Mouse (Mus musculus) kidney, embryonic 16.5 days (tissue): ENCODE measurements around the gene Ncoa5. TPM values are rescaled to one million over a fixed set of nuclear protein-coding genes. Genes with fewer than 3 reads are reported as not detected.

Experiments
- ATAC-seq: fragments of 200-750 bp; cut with Nextera tagmentation; 2 replicates; pipeline ENCODE4 v1.8.0; 2017; ENCODE audit warnings: moderate TSS enrichment; ENCODE audit not compliant: low FRiP score, low TSS enrichment
- H3K27ac ChIP-seq: fragments of 300-500 bp; sonication (generic); 2 replicates; pipeline ENCODE4 v1.5.1; 2014; ENCODE audit warnings: low read length
- H3K27me3 ChIP-seq: fragments of 300-500 bp; sonication (generic); 2 replicates; pipeline ENCODE4 v1.6.1; 2014; ENCODE audit warnings: low read length, control low read depth, mixed read lengths; ENCODE audit not compliant: insufficient read depth
- H3K36me3 ChIP-seq: fragments of 300-500 bp; sonication (generic); 2 replicates; pipeline ENCODE4 v1.6.1; 2014; ENCODE audit warnings: low read length, control low read depth, mixed read lengths; ENCODE audit not compliant: insufficient read depth
- H3K4me1 ChIP-seq: fragments of 300-500 bp; sonication (generic); 2 replicates; pipeline ENCODE4 v1.6.1; 2014; ENCODE audit warnings: low read length, control low read depth, mixed read lengths; ENCODE audit not compliant: insufficient read depth
- H3K4me2 ChIP-seq: fragments of 300-500 bp; sonication (generic); replicated peaks from 2 replicates; pipeline ENCODE4 v1.6.1; 2014; ENCODE audit warnings: low read depth, low read length
- H3K4me3 ChIP-seq: fragments of 300-500 bp; sonication (generic); 2 replicates; pipeline ENCODE4 v1.5.1; 2014; ENCODE audit warnings: mild to moderate bottlenecking, low read length
- H3K9ac ChIP-seq: fragments of 300-500 bp; sonication (generic); replicated peaks from 2 replicates; pipeline ENCODE4 v1.6.1; 2014; ENCODE audit warnings: low read length
- H3K9me3 ChIP-seq: fragments of 300-500 bp; sonication (generic); 2 replicates; pipeline ENCODE4 v1.6.1; 2016; ENCODE audit warnings: low read length, control low read depth
- WGBS: fragments of 180-500 bp; shearing (Covaris S2); extraction: QIAGEN DNeasy Blood & Tissue Kit; methylation state at CpG from one replicate; pipeline ENCODE4 v1.1.7; 2014; 5-methylcytosine and 5-hydroxymethylcytosine counted together
- polyA plus RNA-seq: library from polyadenylated mRNA; unstranded; fragments of >200 nt; fragmentation: Nextera tagmentation; extraction: Ambion mirVana; gene quantifications from 2 replicates; pipeline ENCODE4 v1.2.1, GENCODE M21; 2015

Ncoa5 gene
- polyA plus RNA-seq, 1 experiment from 2014 or later, result 69.8 TPM

GRCm38 (mm10) chr2:164985962-164986361, 48.7 kb downstream of the Ncoa5 start:
- ATAC-seq, result no peak
- no peaks in the 10 kb centered on the region for H3K36me3 ChIP-seq
- WGBS, result 79% methylated on average over 6 of the region's 6 CpGs
- no peaks in the 10 kb centered on the region for H3K9me3 ChIP-seq
- no peak overlapping the region for H3K9ac ChIP-seq
- H3K27me3 ChIP-seq, result no peaks in the 10 kb centered on the region
- no peak overlapping the region for H3K4me2 ChIP-seq
- H3K4me1 ChIP-seq, result no peaks in the 10 kb centered on the region
- H3K4me3 ChIP-seq, result no peak overlapping the region
- no peak overlapping the region for H3K27ac ChIP-seq

- Histone ChIP-seq H3K4me1 (no peaks in the 10 kb centered on the region), H3K36me3 (no peaks in the 10 kb centered on the region), H3K4me3 (no peak overlapping the region), H3K9me3 (no peaks in the 10 kb centered on the region), H3K27ac (no peak overlapping the region), H3K27me3 (no peaks in the 10 kb centered on the region), H3K9ac (no peak overlapping the region), H3K4me2 (no peak overlapping the region)
- ATAC-seq, result no peak
- 24% methylated on average over 7 of the region's 7 CpGs for whole genome bisulfite sequencing
These were observed 54.9 kb downstream of the Ncoa5 start for GRCm38 (mm10) chr2:164979749-164980148.

GRCm38 (mm10) chr2:164975611-164976010, 59.1 kb downstream of the Ncoa5 start:
- Histone ChIP-seq H3K27me3 (peaks cover 26% of the 10 kb centered on the region), H3K27ac (no peak overlapping the region), H3K9me3 (no peaks in the 10 kb centered on the region), H3K36me3 (no peaks in the 10 kb centered on the region), H3K9ac (no peak overlapping the region), H3K4me2 (no peak overlapping the region), H3K4me1 (peaks cover 3% of the 10 kb centered on the region; the same call in 1 of the 2 replicates), H3K4me3 (no peak overlapping the region)
- WGBS, result 80% methylated on average over 6 of the region's 6 CpGs
- ATAC-seq, result no peak

GRCm38 (mm10) chr2:164972646-164973045, 62.0 kb downstream of the Ncoa5 start:
- no peak for ATAC-seq
- peaks cover 11% of the 10 kb centered on the region for H3K4me1 ChIP-seq
- no peak overlapping the region for H3K4me3 ChIP-seq
- H3K9me3 ChIP-seq, result no peaks in the 10 kb centered on the region
- H3K27me3 ChIP-seq, result peaks cover 56% of the 10 kb centered on the region
- no peak overlapping the region for H3K27ac ChIP-seq
- no peak overlapping the region for H3K4me2 ChIP-seq
- WGBS, result 63% methylated on average over 5 of the region's 5 CpGs
- H3K36me3 ChIP-seq, result no peaks in the 10 kb centered on the region
- H3K9ac ChIP-seq, result no peak overlapping the region

GRCm38 (mm10) chr2:164970631-164971196, 64.0 kb downstream of the Ncoa5 start:
- H3K27me3 ChIP-seq, result peaks cover 72% of the 10 kb centered on the region
- no peak overlapping the region for H3K9ac ChIP-seq
- H3K4me3 ChIP-seq, result 0 out of 2 replicates have a peak overlapping the region, but pooled peaks have one; percentile 2
- under 1% methylated on average over 42 of the region's 42 CpGs for WGBS
- H3K27ac ChIP-seq, result no peak overlapping the region
- H3K4me2 ChIP-seq, result 0 out of 2 replicates have a peak overlapping the region, but pooled peaks have one; percentile 1
- no peak for ATAC-seq
- H3K9me3 ChIP-seq, result no peaks in the 10 kb centered on the region
- H3K4me1 ChIP-seq, result peaks cover 12% of the 10 kb centered on the region
- no peaks in the 10 kb centered on the region for H3K36me3 ChIP-seq

- Histone ChIP-seq H3K4me3 (no peak overlapping the region), H3K27ac (no peak overlapping the region), H3K36me3 (no peaks in the 10 kb centered on the region), H3K27me3 (peaks cover 72% of the 10 kb centered on the region), H3K4me2 (no peak overlapping the region), H3K4me1 (peaks cover 12% of the 10 kb centered on the region), H3K9me3 (no peaks in the 10 kb centered on the region), H3K9ac (no peak overlapping the region)
- ATAC-seq, result no peak
- WGBS, result 1% methylated on average over 20 of the region's 21 CpGs
These were observed 65.3 kb downstream of the Ncoa5 start for GRCm38 (mm10) chr2:164969348-164969781.

- H3K9me3 ChIP-seq, result no peaks in the 10 kb centered on the region
- peaks cover 72% of the 10 kb centered on the region for H3K27me3 ChIP-seq
- peak overlapping the region; percentile 61 for H3K4me2 ChIP-seq
- under 1% methylated on average over 25 of the region's 29 CpGs for WGBS
- H3K27ac ChIP-seq, result no peak overlapping the region
- peak overlapping the region; percentile 40 for H3K4me3 ChIP-seq
- ATAC-seq, result peak; percentile 77
- peaks cover 12% of the 10 kb centered on the region for H3K4me1 ChIP-seq
- no peak overlapping the region for H3K9ac ChIP-seq
- H3K36me3 ChIP-seq, result no peaks in the 10 kb centered on the region
These were observed 66.2 kb downstream of the Ncoa5 start for GRCm38 (mm10) chr2:164968451-164968851.

- H3K27ac ChIP-seq, result no peak overlapping the region
- no peak overlapping the region for H3K9ac ChIP-seq
- peaks cover 68% of the 10 kb centered on the region for H3K27me3 ChIP-seq
- no peaks in the 10 kb centered on the region for H3K36me3 ChIP-seq
- H3K4me3 ChIP-seq, result peak overlapping the region; percentile 40
- under 1% methylated on average over 64 of the region's 65 CpGs for WGBS
- peak; percentile 12; the same call in 1 of the 2 replicates for ATAC-seq
- H3K9me3 ChIP-seq, result no peaks in the 10 kb centered on the region
- H3K4me1 ChIP-seq, result peaks cover 12% of the 10 kb centered on the region
- peak overlapping the region; percentile 61 for H3K4me2 ChIP-seq
These were observed 66.8 kb downstream of the Ncoa5 start for GRCm38 (mm10) chr2:164967761-164968440.

- 19% methylated on average over 6 of the region's 6 CpGs for WGBS
These were observed 67.5 kb downstream of the Ncoa5 start for GRCm38 (mm10) chr2:164967193-164967592.

GRCm38 (mm10) chr2:164966381-164966780, 68.3 kb downstream of the Ncoa5 start:
- ATAC-seq, result no peak
- H3K9me3 ChIP-seq, result no peaks in the 10 kb centered on the region
- H3K27ac ChIP-seq, result no peak overlapping the region
- H3K36me3 ChIP-seq, result no peaks in the 10 kb centered on the region
- peaks cover 53% of the 10 kb centered on the region for H3K27me3 ChIP-seq
- H3K4me2 ChIP-seq, result no peak overlapping the region
- H3K4me3 ChIP-seq, result no peak overlapping the region
- no peak overlapping the region for H3K9ac ChIP-seq
- WGBS, result 16% methylated on average over 8 of the region's 8 CpGs
- peaks cover 16% of the 10 kb centered on the region for H3K4me1 ChIP-seq

More at GRCm38 (mm10) chr2:164967193-164967592, 67.5 kb downstream of the Ncoa5 start:
- Histone ChIP-seq H3K27me3 (peaks cover 61% of the 10 kb centered on the region), H3K4me2 (no peak overlapping the region), H3K36me3 (no peaks in the 10 kb centered on the region), H3K9me3 (no peaks in the 10 kb centered on the region), H3K4me1 (peaks cover 12% of the 10 kb centered on the region), H3K9ac (no peak overlapping the region), H3K27ac (no peak overlapping the region), H3K4me3 (no peak overlapping the region)
- ATAC-seq, result no peak
